Mouse (Mus musculus): ENCODE measurements around the gene Spc25. TPM values are rescaled to one million over a fixed set of nuclear protein-coding genes. Genes with fewer than 3 reads are reported as not detected.

The Spc25 gene
- polyA plus RNA-seq (2012; ENCODE audit: insufficient read depth, insufficient read length, missing spikeins): 1.3 TPM in 1 of 2 replicates, not detected in the other

GRCm38 (mm10) chr2:69205791-69206351 is at the start of gene Spc25:
Gene Spc25 (minus strand): TSS chr2:69206194.
- no peaks in the 10 kb centered on the region for H3K4me1 ChIP-seq (ENCODE audit: control insufficient read depth, insufficient read depth, insufficient read length, low read length)
- H3K4me3 ChIP-seq (ENCODE audit: insufficient read depth, low read depth, low read length): peak within 1 kb of the TSS; percentile 76
- no peak within 1 kb of the TSS for H3K27ac ChIP-seq (replicated peaks; ENCODE audit: low read depth, low read length)

- Histone ChIP-seq H3K4me3 (ENCODE audit: insufficient read depth, low read depth, low read length) (no peak overlapping the region), H3K27ac (replicated peaks; ENCODE audit: low read depth, low read length) (no peak overlapping the region), H3K4me1 (ENCODE audit: control insufficient read depth, insufficient read depth, insufficient read length, low read length) (no peaks in the 10 kb centered on the region)
These were observed 42.3 kb upstream of the Spc25 start for GRCm38 (mm10) chr2:69248221-69248755.

- Histone ChIP-seq H3K4me3 (ENCODE audit: insufficient read depth, low read depth, low read length) (no peak overlapping the region), H3K27ac (replicated peaks; ENCODE audit: low read depth, low read length) (no peak overlapping the region)
These were observed 41.1 kb upstream of the Spc25 start for GRCm38 (mm10) chr2:69247081-69247480.

GRCm38 (mm10) chr2:69244924-69245323 is 38.9 kb upstream of the Spc25 start:
- Histone ChIP-seq H3K27ac (replicated peaks; ENCODE audit: low read depth, low read length) (no peak overlapping the region), H3K4me1 (ENCODE audit: control insufficient read depth, insufficient read depth, insufficient read length, low read length) (no peaks in the 10 kb centered on the region), H3K4me3 (ENCODE audit: insufficient read depth, low read depth, low read length) (no peak overlapping the region)

More at GRCm38 (mm10) chr2:69247081-69247480, 41.1 kb upstream of the Spc25 start:
- no peaks in the 10 kb centered on the region for H3K4me1 ChIP-seq (ENCODE audit: control insufficient read depth, insufficient read depth, insufficient read length, low read length)

GRCm38 (mm10) chr2:69239315-69239714 is 33.3 kb upstream of the Spc25 start:
- no peak overlapping the region for H3K4me3 ChIP-seq (ENCODE audit: insufficient read depth, low read depth, low read length)
- no peak overlapping the region for H3K27ac ChIP-seq (replicated peaks; ENCODE audit: low read depth, low read length)
- H3K4me1 ChIP-seq (ENCODE audit: control insufficient read depth, insufficient read depth, insufficient read length, low read length): no peaks in the 10 kb centered on the region

GRCm38 (mm10) chr2:69234976-69235678 is 29.1 kb upstream of the Spc25 start:
- no peak overlapping the region for H3K4me3 ChIP-seq (ENCODE audit: insufficient read depth, low read depth, low read length)
- H3K4me1 ChIP-seq (ENCODE audit: control insufficient read depth, insufficient read depth, insufficient read length, low read length): no peaks in the 10 kb centered on the region
- no peak overlapping the region for H3K27ac ChIP-seq (replicated peaks; ENCODE audit: low read depth, low read length)

GRCm38 (mm10) chr2:69232101-69232500 is 26.1 kb upstream of the Spc25 start:
- H3K4me3 ChIP-seq (ENCODE audit: insufficient read depth, low read depth, low read length): no peak overlapping the region
- no peaks in the 10 kb centered on the region for H3K4me1 ChIP-seq (ENCODE audit: control insufficient read depth, insufficient read depth, insufficient read length, low read length)
- no peak overlapping the region for H3K27ac ChIP-seq (replicated peaks; ENCODE audit: low read depth, low read length)

GRCm38 (mm10) chr2:69230137-69230536 is 24.1 kb upstream of the Spc25 start:
- Histone ChIP-seq H3K4me3 (ENCODE audit: insufficient read depth, low read depth, low read length) (no peak overlapping the region), H3K27ac (replicated peaks; ENCODE audit: low read depth, low read length) (no peak overlapping the region), H3K4me1 (ENCODE audit: control insufficient read depth, insufficient read depth, insufficient read length, low read length) (no peaks in the 10 kb centered on the region)

- H3K4me3 ChIP-seq (ENCODE audit: insufficient read depth, low read depth, low read length): no peak overlapping the region
- no peak overlapping the region for H3K27ac ChIP-seq (replicated peaks; ENCODE audit: low read depth, low read length)
- H3K4me1 ChIP-seq (ENCODE audit: control insufficient read depth, insufficient read depth, insufficient read length, low read length): no peaks in the 10 kb centered on the region
These were observed 22.6 kb upstream of the Spc25 start for GRCm38 (mm10) chr2:69228635-69229034.

GRCm38 (mm10) chr2:69226876-69227275 is 20.9 kb upstream of the Spc25 start:
- no peak overlapping the region for H3K27ac ChIP-seq (replicated peaks; ENCODE audit: low read depth, low read length)
- no peak overlapping the region for H3K4me3 ChIP-seq (ENCODE audit: insufficient read depth, low read depth, low read length)
- H3K4me1 ChIP-seq (ENCODE audit: control insufficient read depth, insufficient read depth, insufficient read length, low read length): no peaks in the 10 kb centered on the region

- Histone ChIP-seq H3K4me1 (ENCODE audit: control insufficient read depth, insufficient read depth, insufficient read length, low read length) (no peaks in the 10 kb centered on the region), H3K27ac (replicated peaks; ENCODE audit: low read depth, low read length) (no peak overlapping the region), H3K4me3 (ENCODE audit: insufficient read depth, low read depth, low read length) (no peak overlapping the region)
These were observed 18.7 kb upstream of the Spc25 start for GRCm38 (mm10) chr2:69224724-69225123.

- no peaks in the 10 kb centered on the region for H3K4me1 ChIP-seq (ENCODE audit: control insufficient read depth, insufficient read depth, insufficient read length, low read length)
- H3K27ac ChIP-seq (replicated peaks; ENCODE audit: low read depth, low read length): no peak overlapping the region
- no peak overlapping the region for H3K4me3 ChIP-seq (ENCODE audit: insufficient read depth, low read depth, low read length)
These were observed 16.8 kb upstream of the Spc25 start for GRCm38 (mm10) chr2:69222815-69223214.

- Histone ChIP-seq H3K27ac (replicated peaks; ENCODE audit: low read depth, low read length) (no peak overlapping the region), H3K4me1 (ENCODE audit: control insufficient read depth, insufficient read depth, insufficient read length, low read length) (no peaks in the 10 kb centered on the region), H3K4me3 (ENCODE audit: insufficient read depth, low read depth, low read length) (no peak overlapping the region)
These were observed 15.9 kb upstream of the Spc25 start for GRCm38 (mm10) chr2:69221868-69222416.

GRCm38 (mm10) chr2:69215242-69215641 is 9.2 kb upstream of the Spc25 start:
- H3K4me3 ChIP-seq (ENCODE audit: insufficient read depth, low read depth, low read length): no peak overlapping the region
- no peak overlapping the region for H3K27ac ChIP-seq (replicated peaks; ENCODE audit: low read depth, low read length)
- no peaks in the 10 kb centered on the region for H3K4me1 ChIP-seq (ENCODE audit: control insufficient read depth, insufficient read depth, insufficient read length, low read length)

GRCm38 (mm10) chr2:69212652-69213051 is 6.7 kb upstream of the Spc25 start:
- H3K4me3 ChIP-seq (ENCODE audit: insufficient read depth, low read depth, low read length): no peak overlapping the region

More at GRCm38 (mm10) chr2:69212652-69213051, 6.7 kb upstream of the Spc25 start:
- H3K4me1 ChIP-seq (ENCODE audit: control insufficient read depth, insufficient read depth, insufficient read length, low read length): no peaks in the 10 kb centered on the region
- H3K27ac ChIP-seq (replicated peaks; ENCODE audit: low read depth, low read length): no peak overlapping the region

Measured in brown adipose tissue, adult 24 weeks (tissue).